Comparison of ENCODE assay signal across 8 mouse cellular contexts in genomic region chr9:45042947-45043346, GRCm38 (mm10). TPM values are rescaled to one million over a fixed set of nuclear protein-coding genes. Genes with fewer than 3 reads are reported as not detected.
A peak's percentile ranks its signal among the peaks of the same experiment; 100 is the strongest.
DNase-seq lines count a peak whose midpoint lies in the region; ATAC-seq lines count a peak whose summit lies in the region.

No protein-coding gene starts in this region.

- no peak overlapping the region for H3K27ac ChIP-seq in midbrain, embryonic 10.5 days (replicated peaks)
- H3K27ac ChIP-seq in midbrain, embryonic 14.5 days (replicated peaks; ENCODE audit: low read depth, low read length) = no peak overlapping the region
- no peak overlapping the region for H3K27ac ChIP-seq in embryonic facial prominence, embryonic 12.5 days

- under 1% methylated on average over 10 of the region's 10 CpGs for WGBS in midbrain, embryonic 10.5 days
- 1% methylated on average over 10 of the region's 10 CpGs for WGBS in midbrain, embryonic 14.5 days
- WGBS in embryonic facial prominence, embryonic 12.5 days = under 1% methylated on average over 10 of the region's 10 CpGs

- H3K27me3 ChIP-seq in midbrain, embryonic 10.5 days (ENCODE audit: low read depth, poor library complexity, severe bottlenecking) = peaks cover 72% of the 10 kb centered on the region
- H3K27me3 ChIP-seq in midbrain, embryonic 14.5 days (ENCODE audit: control insufficient read depth, insufficient read depth, low read length) = peaks cover 47% of the 10 kb centered on the region
- peaks cover 58% of the 10 kb centered on the region for H3K27me3 ChIP-seq in embryonic facial prominence, embryonic 12.5 days

- peak overlapping the region; percentile 32 for H3K4me3 ChIP-seq in midbrain, embryonic 10.5 days
- H3K4me3 ChIP-seq in midbrain, embryonic 14.5 days (replicated peaks; ENCODE audit: low read depth, low read length) = no peak overlapping the region
- H3K4me3 ChIP-seq in embryonic facial prominence, embryonic 12.5 days = peak overlapping the region; percentile 33

- no peak for ATAC-seq in midbrain, embryonic 14.5 days (ENCODE audit: low FRiP score, low TSS enrichment)
- ATAC-seq in embryonic facial prominence, embryonic 12.5 days (ENCODE audit: insufficient number of reproducible peaks, insufficient read depth, low FRiP score, low TSS enrichment) = 0 out of 2 replicates have a peak, but pooled peaks have one; percentile 35

- peaks cover 21% of the 10 kb centered on the region for H3K4me1 ChIP-seq in midbrain, embryonic 10.5 days
- no peaks in the 10 kb centered on the region; the same call in 1 of the 2 replicates for H3K4me1 ChIP-seq in midbrain, embryonic 14.5 days (ENCODE audit: control insufficient read depth, insufficient read depth, low read length)
- H3K4me1 ChIP-seq in embryonic facial prominence, embryonic 12.5 days = peaks cover 28% of the 10 kb centered on the region

- H3K4me2 ChIP-seq in midbrain, embryonic 14.5 days (ENCODE audit: low read length) = no peak overlapping the region
- peak overlapping the region; percentile 56 for H3K4me2 ChIP-seq in embryonic facial prominence, embryonic 12.5 days (replicated peaks)

- DNase-seq in midbrain, embryonic 10.5 days (ENCODE audit: low spot score) = peak; percentile 22
- DNase-seq in midbrain, embryonic 14.5 days = no peak
- DNase-seq in kidney, adult 9 months = peak; percentile 58
- peak; percentile 37 for DNase-seq in neural tube, embryonic 10.5 days (ENCODE audit: extremely low spot score, low spot score)
- no peak for DNase-seq in right cerebral cortex, postnatal 36 days (ENCODE audit: low spot score in 2 of 2)
- no peak for DNase-seq in cerebellum, adult 11-12 months
- DNase-seq in right cerebral cortex, postnatal 10 days (ENCODE audit: low spot score in 2 of 2) = no peak

- H3K36me3 ChIP-seq in midbrain, embryonic 10.5 days = no peaks in the 10 kb centered on the region
- no peaks in the 10 kb centered on the region for H3K36me3 ChIP-seq in midbrain, embryonic 14.5 days (ENCODE audit: control insufficient read depth, insufficient read depth, low read length)
- H3K36me3 ChIP-seq in embryonic facial prominence, embryonic 12.5 days = no peaks in the 10 kb centered on the region

- H3K9me3 ChIP-seq in midbrain, embryonic 10.5 days (replicated peaks) = no peaks in the 10 kb centered on the region
- H3K9me3 ChIP-seq in midbrain, embryonic 14.5 days (ENCODE audit: control insufficient read depth, low read length) = no peaks in the 10 kb centered on the region
- no peaks in the 10 kb centered on the region for H3K9me3 ChIP-seq in embryonic facial prominence, embryonic 12.5 days

- H3K9ac ChIP-seq in midbrain, embryonic 14.5 days (replicated peaks; ENCODE audit: low read length) = no peak overlapping the region
- peak overlapping the region; percentile 27; the same call in 1 of the 2 replicates for H3K9ac ChIP-seq in embryonic facial prominence, embryonic 12.5 days

RNA-seq across cellular contexts. Expression of gene Mpzl2, which starts 3.3 kb away (rescaled TPM):
- 0.87 and 1.0 TPM in 2 replicates for polyA plus RNA-seq in midbrain, embryonic 10.5 days (2016; fragmentation: Nextera tagmentation; extraction: Ambion mirVana)
- 0.20 TPM in 1 of 2 replicates, not detected in the other for polyA plus RNA-seq in midbrain, embryonic 14.5 days (2014; fragmentation: Nextera tagmentation; extraction: Ambion mirVana)
- polyA plus RNA-seq in embryonic facial prominence, embryonic 12.5 days (2016; fragmentation: Nextera tagmentation; extraction: Ambion mirVana) = 8.8 and 11.3 TPM in 2 replicates

RNA-seq across cellular contexts. Expression of gene Mpzl3, which starts 12.0 kb away (rescaled TPM):
- polyA plus RNA-seq in midbrain, embryonic 10.5 days (2016; fragmentation: Nextera tagmentation; extraction: Ambion mirVana) = 2.4 and 3.5 TPM in 2 replicates
- polyA plus RNA-seq in midbrain, embryonic 14.5 days (2014; fragmentation: Nextera tagmentation; extraction: Ambion mirVana) = 0.80 and 1.0 TPM in 2 replicates
- 1.7 and 1.9 TPM in 2 replicates for polyA plus RNA-seq in embryonic facial prominence, embryonic 12.5 days (2016; fragmentation: Nextera tagmentation; extraction: Ambion mirVana)

RNA-seq across cellular contexts. Expression of gene Cd3e, which starts 33.5 kb away (rescaled TPM):
- polyA plus RNA-seq in midbrain, embryonic 10.5 days (2016; fragmentation: Nextera tagmentation; extraction: Ambion mirVana) = not detected in 2 replicates
- not detected in 2 replicates for polyA plus RNA-seq in midbrain, embryonic 14.5 days (2014; fragmentation: Nextera tagmentation; extraction: Ambion mirVana)
- polyA plus RNA-seq in embryonic facial prominence, embryonic 12.5 days (2016; fragmentation: Nextera tagmentation; extraction: Ambion mirVana) = not detected in 2 replicates

RNA-seq across cellular contexts. Expression of gene Jaml, which starts 36.0 kb away (rescaled TPM):
- polyA plus RNA-seq in midbrain, embryonic 10.5 days (2016; fragmentation: Nextera tagmentation; extraction: Ambion mirVana) = 0.10 and 0.14 TPM in 2 replicates
- 0.12 and 0.24 TPM in 2 replicates for polyA plus RNA-seq in midbrain, embryonic 14.5 days (2014; fragmentation: Nextera tagmentation; extraction: Ambion mirVana)
- 0.23 and 0.38 TPM in 2 replicates for polyA plus RNA-seq in embryonic facial prominence, embryonic 12.5 days (2016; fragmentation: Nextera tagmentation; extraction: Ambion mirVana)

Comparison
In these comparisons a context has a peak if more than half of its experiments do, and no peak if none do; other contexts are left out.
1. DNase-seq: peak in midbrain, embryonic 10.5 days (single experiment), kidney, adult 9 months (single experiment) and neural tube, embryonic 10.5 days (single experiment); none in midbrain, embryonic 14.5 days (single experiment), right cerebral cortex, postnatal 36 days (0 of 2), cerebellum, adult 11-12 months (single experiment) and right cerebral cortex, postnatal 10 days (0 of 2).